Mouse (Mus musculus): ENCODE measurements around the gene Fsd1l. TPM values are rescaled to one million over a fixed set of nuclear protein-coding genes. Genes with fewer than 3 reads are reported as not detected.

The Fsd1l gene
- polyA plus RNA-seq, 1 experiment: 1.5 TPM

DNA sequence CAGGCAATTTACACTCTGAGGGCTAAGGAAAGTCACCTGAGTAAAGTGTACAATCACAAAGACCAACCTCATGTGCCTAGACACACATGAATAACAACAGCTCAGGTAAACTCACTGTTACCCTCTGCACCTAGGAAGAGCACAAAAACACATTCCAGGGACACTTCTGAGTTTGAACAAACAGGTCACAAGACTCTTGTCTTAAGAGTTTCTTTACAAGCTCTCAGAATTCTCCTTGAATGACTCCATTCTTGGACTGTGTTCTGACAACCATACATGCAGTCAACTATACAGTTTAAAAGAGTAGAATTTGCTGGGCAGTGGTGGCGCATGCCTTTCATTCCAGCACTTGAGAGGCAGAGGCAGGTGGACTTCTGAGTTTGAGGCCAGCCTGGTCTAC is 96.8 kb downstream of the Fsd1l start:
- H3K4me1 ChIP-seq (ENCODE audit: control insufficient read depth, insufficient read depth, low read length): no peaks in the 10 kb centered on the region
- no peak overlapping the region for H3K4me3 ChIP-seq (replicated peaks; ENCODE audit: control insufficient read depth, low read depth, low read length)
- H3K27ac ChIP-seq (ENCODE audit: control insufficient read depth, insufficient read depth, low read depth, low read length, poor library complexity): no peak overlapping the region
- TF ChIP-seq POLR2A (IDR thresholded peaks at IDR 0.05; ENCODE audit: borderline replicate concordance, control insufficient read depth, low read depth, low read length) (no peak), CTCF (IDR thresholded peaks at IDR 0.05; ENCODE audit: control insufficient read depth, insufficient read depth, low read length) (no peak)
- WGBS: 92% methylated on average over 1 of the region's 1 CpGs

- H3K4me1 ChIP-seq (ENCODE audit: control insufficient read depth, insufficient read depth, low read length): no peaks in the 10 kb centered on the region
- no peak for TF ChIP-seq POLR2A (IDR thresholded peaks at IDR 0.05; ENCODE audit: borderline replicate concordance, control insufficient read depth, low read depth, low read length)
- 0 out of 2 replicates have a peak, but pooled peaks have one; percentile 4 for TF ChIP-seq CTCF (IDR thresholded peaks at IDR 0.05; ENCODE audit: control insufficient read depth, insufficient read depth, low read length)
- H3K27ac ChIP-seq (ENCODE audit: control insufficient read depth, insufficient read depth, low read depth, low read length, poor library complexity): no peak overlapping the region
- H3K4me3 ChIP-seq (replicated peaks; ENCODE audit: control insufficient read depth, low read depth, low read length): no peak overlapping the region
- 43% methylated on average over 6 of the region's 6 CpGs for WGBS
Measured at GRCm38 (mm10) chr4:53738956-53739616, 107.8 kb downstream of the Fsd1l start.

DNA sequence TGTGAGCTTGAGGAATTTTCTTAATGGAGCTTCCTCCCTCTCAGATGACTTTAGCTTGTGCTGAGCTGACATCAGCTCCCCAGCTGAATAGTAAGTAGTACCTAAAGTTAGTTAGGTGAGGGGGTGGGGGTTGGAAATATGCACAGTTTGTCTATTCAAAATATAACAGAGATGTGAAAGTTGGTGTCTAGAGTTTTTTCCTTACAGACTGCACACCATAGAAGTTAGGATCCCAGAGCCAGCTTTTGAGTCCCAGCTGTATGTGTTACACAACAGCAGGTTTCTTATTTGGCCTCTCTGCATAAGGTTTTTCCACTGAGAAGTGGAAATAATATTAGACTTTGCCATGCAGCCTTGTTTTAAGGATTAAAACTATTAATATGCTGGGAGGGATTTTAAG is 118.6 kb downstream of the Fsd1l start:
- Histone ChIP-seq H3K4me1 (ENCODE audit: control insufficient read depth, insufficient read depth, low read length) (no peaks in the 10 kb centered on the region), H3K4me3 (replicated peaks; ENCODE audit: control insufficient read depth, low read depth, low read length) (no peak overlapping the region), H3K27ac (ENCODE audit: control insufficient read depth, insufficient read depth, low read depth, low read length, poor library complexity) (no peak overlapping the region)
- TF ChIP-seq CTCF (IDR thresholded peaks at IDR 0.05; ENCODE audit: control insufficient read depth, insufficient read depth, low read length) (no peak), POLR2A (IDR thresholded peaks at IDR 0.05; ENCODE audit: borderline replicate concordance, control insufficient read depth, low read depth, low read length) (no peak)

DNA sequence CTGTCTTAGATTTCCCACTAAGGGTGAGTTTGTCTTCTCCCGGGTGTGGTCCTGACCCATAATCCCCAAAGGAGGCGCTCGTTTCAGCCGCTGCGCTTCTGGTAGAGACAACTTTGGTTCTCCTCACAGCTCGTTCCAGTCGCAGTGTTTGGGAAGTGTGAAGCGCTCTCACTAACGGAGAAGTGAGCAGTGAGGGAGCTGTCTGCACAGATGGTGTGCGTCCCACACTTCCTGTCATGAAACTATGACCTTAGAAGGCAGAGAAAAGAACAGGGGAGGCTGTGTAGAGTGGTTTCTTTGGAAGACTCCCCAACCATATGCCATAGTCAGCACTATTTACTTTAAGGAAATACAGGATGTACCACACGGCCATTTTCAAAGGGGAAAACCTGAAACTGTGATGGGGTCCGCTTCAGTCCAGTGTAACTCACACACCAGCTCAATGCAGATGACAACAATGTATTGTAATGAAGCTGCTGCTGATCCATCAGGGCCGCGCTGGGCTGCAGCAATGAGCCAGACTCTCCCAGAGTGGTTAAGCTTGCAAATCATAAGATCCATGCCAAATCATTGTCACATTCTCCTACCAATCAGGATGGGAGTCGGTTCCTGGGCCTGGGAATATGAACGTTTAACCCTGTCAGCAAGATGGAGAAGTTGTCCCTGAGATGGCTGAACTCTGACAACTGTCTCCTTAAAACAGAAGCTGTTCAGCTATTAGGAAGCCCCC is 119.3 kb downstream of the Fsd1l start:
- Histone ChIP-seq H3K27ac (ENCODE audit: control insufficient read depth, insufficient read depth, low read depth, low read length, poor library complexity) (no peak overlapping the region), H3K4me1 (ENCODE audit: control insufficient read depth, insufficient read depth, low read length) (no peaks in the 10 kb centered on the region), H3K4me3 (replicated peaks; ENCODE audit: control insufficient read depth, low read depth, low read length) (no peak overlapping the region)
- WGBS: 87% methylated on average over 16 of the region's 16 CpGs
- TF ChIP-seq CTCF (IDR thresholded peaks at IDR 0.05; ENCODE audit: control insufficient read depth, insufficient read depth, low read length) (no peak), POLR2A (IDR thresholded peaks at IDR 0.05; ENCODE audit: borderline replicate concordance, control insufficient read depth, low read depth, low read length) (no peak)

Other genes with a start within 250 kb of the Fsd1l start
- 6.8 and 10.2 TPM in 2 replicates for gene Slc44a1, start 191.1 kb upstream of the Fsd1l start, polyA plus RNA-seq (2011; ENCODE audit: insufficient read depth, insufficient read length, low replicate concordance, missing spikeins)
- 1.2 and 1.7 TPM in 2 replicates for gene Fktn, start 82.5 kb downstream of the Fsd1l start, polyA plus RNA-seq (2011; ENCODE audit: insufficient read depth, insufficient read length, low replicate concordance, missing spikeins)
- not detected in 2 replicates for gene Tal2, start 148.2 kb downstream of the Fsd1l start, polyA plus RNA-seq (2011; ENCODE audit: insufficient read depth, insufficient read length, low replicate concordance, missing spikeins)
- 3.8 and 5.0 TPM in 2 replicates for gene Tmem38b, start 194.6 kb downstream of the Fsd1l start, polyA plus RNA-seq (2011; ENCODE audit: insufficient read depth, insufficient read length, low replicate concordance, missing spikeins)